8 mouse cellular contexts compared by ENCODE assay signal in genomic region chr5:135867637-135868593, GRCm38 (mm10). TPM values are rescaled to one million over a fixed set of nuclear protein-coding genes. Genes with fewer than 3 reads are reported as not detected.
DNase-seq lines count a peak whose midpoint lies in the region; ATAC-seq and TF ChIP-seq lines count a peak whose summit lies in the region.

No protein-coding gene starts in this region.

- no peaks in the 10 kb centered on the region for H3K9me3 ChIP-seq in kidney, embryonic 14.5 days (ENCODE audit: control insufficient read depth, low read length)
- no peaks in the 10 kb centered on the region for H3K9me3 ChIP-seq in ES-E14 (ENCODE audit: control insufficient read depth, insufficient read depth, low read depth, low read length)
- no peaks in the 10 kb centered on the region for H3K9me3 ChIP-seq in embryonic facial prominence, embryonic 14.5 days (ENCODE audit: control insufficient read depth, low read length)
- no peaks in the 10 kb centered on the region for H3K9me3 ChIP-seq in intestine, embryonic 16.5 days (ENCODE audit: control insufficient read depth, low read length)

- 1% methylated on average over 83 of the region's 89 CpGs for WGBS in kidney, embryonic 14.5 days
- WGBS in embryonic facial prominence, embryonic 14.5 days = 2% methylated on average over 35 of the region's 89 CpGs
- WGBS in intestine, embryonic 16.5 days = under 1% methylated on average over 86 of the region's 89 CpGs

- in situ Hi-C loops in ES-E14 (cut with MboI; ENCODE audit: low sequenced_read_pairs in 2 of 2, unreplicated experiment in 2 of 2) = no loop called here

- peaks cover 11% of the 10 kb centered on the region for H3K4me1 ChIP-seq in kidney, embryonic 14.5 days (ENCODE audit: control insufficient read depth, insufficient read depth, low read length)
- peaks cover 0 to 2% of the 10 kb centered on the region in 2 experiments; a peak in 1 of 4 replicates for H3K4me1 ChIP-seq in ES-E14 (ENCODE audit: control insufficient read depth in 2 of 2, insufficient read depth in 2 of 2, low read length in 2 of 2, poor library complexity in 1 of 2)
- H3K4me1 ChIP-seq in embryonic facial prominence, embryonic 14.5 days (ENCODE audit: control insufficient read depth, insufficient read depth, low read length) = 0 out of 2 replicates have a peak, but pooled peaks cover 3% of the 10 kb centered on the region
- H3K4me1 ChIP-seq in intestine, embryonic 16.5 days (ENCODE audit: control insufficient read depth, insufficient read depth, low read length) = peaks cover 9% of the 10 kb centered on the region

- ATAC-seq in kidney, embryonic 14.5 days (ENCODE audit: low FRiP score, low TSS enrichment) = peak; percentile 50
- peak; percentile 28; the same call in 1 of the 2 replicates for ATAC-seq in embryonic facial prominence, embryonic 14.5 days (ENCODE audit: low read depth)
- no peak for ATAC-seq in intestine, embryonic 16.5 days

- no peaks in the 10 kb centered on the region for H3K36me3 ChIP-seq in kidney, embryonic 14.5 days (ENCODE audit: control insufficient read depth, insufficient read depth, low read length)
- no peaks in the 10 kb centered on the region for H3K36me3 ChIP-seq in ES-E14 (ENCODE audit: control insufficient read depth, insufficient read depth, low read length, poor library complexity, severe bottlenecking)
- no peaks in the 10 kb centered on the region for H3K36me3 ChIP-seq in embryonic facial prominence, embryonic 14.5 days (ENCODE audit: control insufficient read depth, insufficient read depth, low read length)
- no peaks in the 10 kb centered on the region for H3K36me3 ChIP-seq in intestine, embryonic 16.5 days (ENCODE audit: control insufficient read depth, insufficient read depth, low read length)

- H3K4me2 ChIP-seq in kidney, embryonic 14.5 days (replicated peaks; ENCODE audit: low read depth, low read length) = peak overlapping the region; percentile 87
- peak overlapping the region; percentile 94 for H3K4me2 ChIP-seq in embryonic facial prominence, embryonic 14.5 days (ENCODE audit: low read depth, low read length)
- peak overlapping the region; percentile 89 for H3K4me2 ChIP-seq in intestine, embryonic 16.5 days (ENCODE audit: low read depth, low read length)

- peak overlapping the region; percentile 52 for H3K9ac ChIP-seq in kidney, embryonic 14.5 days (ENCODE audit: low read depth, low read length)
- H3K9ac ChIP-seq in ES-E14 (ENCODE audit: insufficient read depth, low read depth, low read length, poor library complexity, severe bottlenecking) = peak overlapping the region; percentile 61; the same call in 1 of the 2 replicates
- H3K9ac ChIP-seq in embryonic facial prominence, embryonic 14.5 days (ENCODE audit: low read depth, low read length) = peak overlapping the region; percentile 65
- peak overlapping the region; percentile 69 for H3K9ac ChIP-seq in intestine, embryonic 16.5 days (ENCODE audit: low read depth, low read length)

- H3K27me3 ChIP-seq in kidney, embryonic 14.5 days (ENCODE audit: control insufficient read depth, insufficient read depth, low read length) = peaks cover 51% of the 10 kb centered on the region
- peaks cover 60% of the 10 kb centered on the region for H3K27me3 ChIP-seq in embryonic facial prominence, embryonic 14.5 days (replicated peaks; ENCODE audit: control insufficient read depth, insufficient read depth, low read length)
- peaks cover 37% of the 10 kb centered on the region for H3K27me3 ChIP-seq in intestine, embryonic 16.5 days (replicated peaks; ENCODE audit: control insufficient read depth, insufficient read depth, low read length)

- DNase-seq in kidney, postnatal 25 days = no peak
- DNase-seq in ES-E14 (ENCODE audit: low read depth, low spot score) = no peak
- DNase-seq in embryonic facial prominence, embryonic 14.5 days (ENCODE audit: low spot score) = no peak
- peak; percentile 62 for DNase-seq in neural tube, embryonic 10.5 days (ENCODE audit: extremely low spot score, low spot score)
- no peak for DNase-seq in urinary bladder, postnatal 4 days (ENCODE audit: low spot score in 2 of 2)
- no peak for DNase-seq in layer of hippocampus, adult 8-10 months (ENCODE audit: low spot score in 2 of 2)

- H3K4me3 ChIP-seq in kidney, embryonic 14.5 days (ENCODE audit: low read length) = peak overlapping the region; percentile 48
- peak overlapping the region; percentile 61 to 67 for H3K4me3 ChIP-seq in ES-E14 (ENCODE audit: insufficient read depth in 1 of 2, low read depth in 1 of 2, low read length in 2 of 2, poor library complexity in 1 of 2, severe bottlenecking in 1 of 2)
- H3K4me3 ChIP-seq in embryonic facial prominence, embryonic 14.5 days (ENCODE audit: low read depth, low read length) = peak overlapping the region; percentile 53
- H3K4me3 ChIP-seq in intestine, embryonic 16.5 days (ENCODE audit: low read length) = peak overlapping the region; percentile 51

- no peak overlapping the region for H3K27ac ChIP-seq in kidney, embryonic 14.5 days (ENCODE audit: low read depth, low read length)
- no peak overlapping the region for H3K27ac ChIP-seq in ES-E14 (ENCODE audit: insufficient read depth, low read depth, low read length, poor library complexity, severe bottlenecking)
- no peak overlapping the region for H3K27ac ChIP-seq in embryonic facial prominence, embryonic 14.5 days (replicated peaks; ENCODE audit: low read depth, low read length)
- no peak overlapping the region for H3K27ac ChIP-seq in intestine, embryonic 16.5 days (ENCODE audit: low read length)

TF ChIP-seq in ES-E14, 5 proteins besides CTCF, POLR2A, EP300 and RAD21:
- TF ChIP-seq HCFC1 (IDR thresholded peaks at IDR 0.05; ENCODE audit: borderline replicate concordance, insufficient read depth, low read length) (no peak), ZC3H11A (IDR thresholded peaks at IDR 0.05; ENCODE audit: borderline replicate concordance, low read depth, low read length) (no peak), CHD2 (IDR thresholded peaks at IDR 0.05; ENCODE audit: low read depth, low read length) (no peak), MAFK (IDR thresholded peaks at IDR 0.05; ENCODE audit: insufficient read depth, low read depth, low read length) (no peak), ZNF384 (IDR thresholded peaks at IDR 0.05; ENCODE audit: low read depth, low read length) (no peak)

RNA-seq across cellular contexts. Expression of gene Hspb1, which starts 19.8 kb away (rescaled TPM):
- 32.4 and 36.9 TPM in 2 replicates for polyA plus RNA-seq in kidney, embryonic 14.5 days (2014; fragmentation: Nextera tagmentation; extraction: Ambion mirVana)
- 630 and 878 TPM in 2 replicates for total RNA-seq in ES-E14 (2012; rRNA removed)
- polyA plus RNA-seq in embryonic facial prominence, embryonic 14.5 days (2014; fragmentation: Nextera tagmentation; extraction: Ambion mirVana) = 365 and 522 TPM in 2 replicates
- polyA plus RNA-seq in intestine, embryonic 16.5 days (2015; fragmentation: Nextera tagmentation; extraction: Ambion mirVana) = 112 and 114 TPM in 2 replicates
- total RNA-seq in layer of hippocampus, adult 8-10 months (2022) = 10 to 100 TPM; 17.8 to 30.2 (median 23.0) TPM
